Mouse (Mus musculus) MN1 (cell line): Measurements from ENCODE around the gene 4933406M09Rik.

Experiments used
- DNase-seq: peaks from one replicate; pipeline ENCODE4 v3.0.0-alpha.2; 2016; ENCODE audit warnings: low spot score

The 4933406M09Rik gene

GRCm38 (mm10) chr1:134385666-134386065, at the start of gene 4933406M09Rik:
4933406M09Rik (plus strand) TSS chr1:134385940.
- no peak for DNase-seq

- DNase-seq = no peak
Measured at GRCm38 (mm10) chr1:134336958-134337710, 48.6 kb upstream of the 4933406M09Rik start.

GRCm38 (mm10) chr1:134339162-134339561, 46.6 kb upstream of the 4933406M09Rik start:
- DNase-seq = no peak

GRCm38 (mm10) chr1:134339757-134340619, 45.8 kb upstream of the 4933406M09Rik start:
- no peak for DNase-seq

- DNase-seq = no peak
Measured at GRCm38 (mm10) chr1:134341641-134342277, 44.0 kb upstream of the 4933406M09Rik start.

GRCm38 (mm10) chr1:134342278-134342664, 43.5 kb upstream of the 4933406M09Rik start:
- DNase-seq = no peak

- no peak for DNase-seq
Measured at GRCm38 (mm10) chr1:134342781-134343310, 42.9 kb upstream of the 4933406M09Rik start.

- DNase-seq = no peak
Measured at GRCm38 (mm10) chr1:134343567-134343966, 42.2 kb upstream of the 4933406M09Rik start.

- no peak for DNase-seq
Measured at GRCm38 (mm10) chr1:134344005-134344950, 41.5 kb upstream of the 4933406M09Rik start.

GRCm38 (mm10) chr1:134345075-134345474, 40.7 kb upstream of the 4933406M09Rik start:
- DNase-seq = no peak

GRCm38 (mm10) chr1:134347791-134348190, 37.9 kb upstream of the 4933406M09Rik start:
- DNase-seq = peak; percentile 56

- DNase-seq = no peak
Measured at GRCm38 (mm10) chr1:134353326-134353725, 32.4 kb upstream of the 4933406M09Rik start.

GRCm38 (mm10) chr1:134357461-134357860, 28.3 kb upstream of the 4933406M09Rik start:
- no peak for DNase-seq

GRCm38 (mm10) chr1:134360656-134361055, 25.1 kb upstream of the 4933406M09Rik start:
- peak; percentile 42 for DNase-seq

GRCm38 (mm10) chr1:134361195-134361856, 24.4 kb upstream of the 4933406M09Rik start:
- DNase-seq = no peak

- DNase-seq = peak; percentile 97
Measured at GRCm38 (mm10) chr1:134361857-134362212, 23.9 kb upstream of the 4933406M09Rik start, which contains the start of gene Tmem183a. Tmem183a (minus strand) TSS chr1:134361979.

- no peak for DNase-seq
Measured at GRCm38 (mm10) chr1:134363194-134363593, 22.5 kb upstream of the 4933406M09Rik start.

- no peak for DNase-seq
Measured at GRCm38 (mm10) chr1:134365491-134365890, 20.2 kb upstream of the 4933406M09Rik start.

GRCm38 (mm10) chr1:134368777-134369337, 16.9 kb upstream of the 4933406M09Rik start:
- peak; percentile 66 for DNase-seq

GRCm38 (mm10) chr1:134374124-134374523, 11.6 kb upstream of the 4933406M09Rik start:
- DNase-seq = no peak
